Mouse (Mus musculus): Measurements from ENCODE around the gene Krtap16-1. TPM values are rescaled to one million over a fixed set of nuclear protein-coding genes. Genes with fewer than 3 reads are reported as not detected.

Gene Krtap16-1
- not detected in 2 replicates for polyA plus RNA-seq (2014; fragmentation: Nextera tagmentation; extraction: Ambion mirVana)

- Histone ChIP-seq H3K27ac (replicated peaks; ENCODE audit: low read depth, low read length) (peak within 1 kb of the TSS; percentile 52), H3K36me3 (ENCODE audit: control insufficient read depth, insufficient read depth, low read length) (no peaks in the 10 kb centered on the region), H3K4me2 (ENCODE audit: low read length) (no peak within 1 kb of the TSS), H3K4me3 (replicated peaks; ENCODE audit: low read depth, low read length) (no peak within 1 kb of the TSS), H3K27me3 (ENCODE audit: control insufficient read depth, insufficient read depth, low read length) (no peaks in the 10 kb centered on the region), H3K9ac (replicated peaks; ENCODE audit: low read length) (no peak within 1 kb of the TSS), H3K9me3 (ENCODE audit: control insufficient read depth, low read length) (no peaks in the 10 kb centered on the region), H3K4me1 (ENCODE audit: control insufficient read depth, insufficient read depth, low read length) (no peaks in the 10 kb centered on the region)
- WGBS, result 86% methylated on average over 8 of the region's 8 CpGs
- DNase-seq (no peak), ATAC-seq (ENCODE audit: low FRiP score, low TSS enrichment) (no peak)
These were observed at the start of gene Krtap16-1 for GRCm38 (mm10) chr11:99986180-99986647. Gene Krtap16-1, minus strand, starts transcription at chr11:99986597.

- DNase-seq (no peak), ATAC-seq (ENCODE audit: low FRiP score, low TSS enrichment) (no peak)
- no peaks in the 10 kb centered on the region for H3K36me3 ChIP-seq (ENCODE audit: control insufficient read depth, insufficient read depth, low read length)
- no peak within 1 kb of the TSS for H3K4me2 ChIP-seq (ENCODE audit: low read length)
- H3K4me3 ChIP-seq (replicated peaks; ENCODE audit: low read depth, low read length), result no peak within 1 kb of the TSS
- 89% methylated on average over 6 of the region's 6 CpGs for WGBS
- no peaks in the 10 kb centered on the region for H3K4me1 ChIP-seq (ENCODE audit: control insufficient read depth, insufficient read depth, low read length)
- H3K27ac ChIP-seq (replicated peaks; ENCODE audit: low read depth, low read length), result no peak within 1 kb of the TSS
- H3K9ac ChIP-seq (replicated peaks; ENCODE audit: low read length), result no peak within 1 kb of the TSS
- H3K27me3 ChIP-seq (ENCODE audit: control insufficient read depth, insufficient read depth, low read length), result no peaks in the 10 kb centered on the region
- H3K9me3 ChIP-seq (ENCODE audit: control insufficient read depth, low read length), result no peaks in the 10 kb centered on the region
These were observed 43.4 kb upstream of the Krtap16-1 start, which contains the start of gene Krt33b for GRCm38 (mm10) chr11:100029768-100030167. Gene Krt33b, minus strand, starts transcription at chr11:100029868.

- Histone ChIP-seq H3K27me3 (ENCODE audit: control insufficient read depth, insufficient read depth, low read length) (no peaks in the 10 kb centered on the region), H3K9me3 (ENCODE audit: control insufficient read depth, low read length) (no peaks in the 10 kb centered on the region), H3K4me3 (replicated peaks; ENCODE audit: low read depth, low read length) (no peak overlapping the region), H3K4me2 (ENCODE audit: low read length) (no peak overlapping the region), H3K4me1 (ENCODE audit: control insufficient read depth, insufficient read depth, low read length) (no peaks in the 10 kb centered on the region), H3K27ac (replicated peaks; ENCODE audit: low read depth, low read length) (no peak overlapping the region), H3K36me3 (ENCODE audit: control insufficient read depth, insufficient read depth, low read length) (no peaks in the 10 kb centered on the region), H3K9ac (replicated peaks; ENCODE audit: low read length) (no peak overlapping the region)
- 81% methylated on average over 5 of the region's 5 CpGs for WGBS
- no peak for DNase-seq
- ATAC-seq (ENCODE audit: low FRiP score, low TSS enrichment), result no peak
These were observed 35.0 kb upstream of the Krtap16-1 start for GRCm38 (mm10) chr11:100021438-100021837.

- H3K4me2 ChIP-seq (ENCODE audit: low read length), result no peak overlapping the region
- DNase-seq (no peak), ATAC-seq (ENCODE audit: low FRiP score, low TSS enrichment) (no peak)
- H3K4me3 ChIP-seq (replicated peaks; ENCODE audit: low read depth, low read length), result no peak overlapping the region
- H3K4me1 ChIP-seq (ENCODE audit: control insufficient read depth, insufficient read depth, low read length), result no peaks in the 10 kb centered on the region
- no peak overlapping the region for H3K27ac ChIP-seq (replicated peaks; ENCODE audit: low read depth, low read length)
- no peaks in the 10 kb centered on the region for H3K36me3 ChIP-seq (ENCODE audit: control insufficient read depth, insufficient read depth, low read length)
- 93% methylated on average over 1 of the region's 1 CpGs for WGBS
- H3K9me3 ChIP-seq (ENCODE audit: control insufficient read depth, low read length), result no peaks in the 10 kb centered on the region
- H3K27me3 ChIP-seq (ENCODE audit: control insufficient read depth, insufficient read depth, low read length), result no peaks in the 10 kb centered on the region
- no peak overlapping the region for H3K9ac ChIP-seq (replicated peaks; ENCODE audit: low read length)
These were observed 33.1 kb upstream of the Krtap16-1 start for GRCm38 (mm10) chr11:100019466-100019865.

GRCm38 (mm10) chr11:100016112-100016511 is 29.7 kb upstream of the Krtap16-1 start, which contains the start of gene Krt33a:
Gene Krt33a, minus strand, starts transcription at chr11:100016212.
- no peak within 1 kb of the TSS for H3K4me3 ChIP-seq (replicated peaks; ENCODE audit: low read depth, low read length)
- no peak within 1 kb of the TSS for H3K4me2 ChIP-seq (ENCODE audit: low read length)
- no peaks in the 10 kb centered on the region for H3K9me3 ChIP-seq (ENCODE audit: control insufficient read depth, low read length)
- H3K9ac ChIP-seq (replicated peaks; ENCODE audit: low read length), result no peak within 1 kb of the TSS
- no peaks in the 10 kb centered on the region for H3K36me3 ChIP-seq (ENCODE audit: control insufficient read depth, insufficient read depth, low read length)
- H3K27ac ChIP-seq (replicated peaks; ENCODE audit: low read depth, low read length), result no peak within 1 kb of the TSS
- no peaks in the 10 kb centered on the region for H3K4me1 ChIP-seq (ENCODE audit: control insufficient read depth, insufficient read depth, low read length)
- WGBS, result 88% methylated on average over 4 of the region's 4 CpGs
- H3K27me3 ChIP-seq (ENCODE audit: control insufficient read depth, insufficient read depth, low read length), result no peaks in the 10 kb centered on the region
- no peak for ATAC-seq (ENCODE audit: low FRiP score, low TSS enrichment)
- DNase-seq, result no peak

GRCm38 (mm10) chr11:100013691-100014171 is 27.3 kb upstream of the Krtap16-1 start:
- DNase-seq (no peak), ATAC-seq (ENCODE audit: low FRiP score, low TSS enrichment) (no peak)
- H3K9ac ChIP-seq (replicated peaks; ENCODE audit: low read length), result no peak overlapping the region
- 70% methylated on average over 4 of the region's 4 CpGs for WGBS
- H3K36me3 ChIP-seq (ENCODE audit: control insufficient read depth, insufficient read depth, low read length), result no peaks in the 10 kb centered on the region
- no peaks in the 10 kb centered on the region for H3K9me3 ChIP-seq (ENCODE audit: control insufficient read depth, low read length)
- no peak overlapping the region for H3K4me3 ChIP-seq (replicated peaks; ENCODE audit: low read depth, low read length)
- no peaks in the 10 kb centered on the region for H3K4me1 ChIP-seq (ENCODE audit: control insufficient read depth, insufficient read depth, low read length)
- no peak overlapping the region for H3K27ac ChIP-seq (replicated peaks; ENCODE audit: low read depth, low read length)
- no peaks in the 10 kb centered on the region for H3K27me3 ChIP-seq (ENCODE audit: control insufficient read depth, insufficient read depth, low read length)
- no peak overlapping the region for H3K4me2 ChIP-seq (ENCODE audit: low read length)

- ATAC-seq (ENCODE audit: low FRiP score, low TSS enrichment) (no peak), DNase-seq (no peak)
- H3K9me3 ChIP-seq (ENCODE audit: control insufficient read depth, low read length), result no peaks in the 10 kb centered on the region
- 85% methylated on average over 5 of the region's 5 CpGs for WGBS
- no peak overlapping the region for H3K4me3 ChIP-seq (replicated peaks; ENCODE audit: low read depth, low read length)
- no peak overlapping the region for H3K4me2 ChIP-seq (ENCODE audit: low read length)
- no peaks in the 10 kb centered on the region for H3K36me3 ChIP-seq (ENCODE audit: control insufficient read depth, insufficient read depth, low read length)
- H3K27ac ChIP-seq (replicated peaks; ENCODE audit: low read depth, low read length), result no peak overlapping the region
- H3K27me3 ChIP-seq (ENCODE audit: control insufficient read depth, insufficient read depth, low read length), result no peaks in the 10 kb centered on the region
- H3K9ac ChIP-seq (replicated peaks; ENCODE audit: low read length), result no peak overlapping the region
- no peaks in the 10 kb centered on the region for H3K4me1 ChIP-seq (ENCODE audit: control insufficient read depth, insufficient read depth, low read length)
These were observed 24.3 kb upstream of the Krtap16-1 start for GRCm38 (mm10) chr11:100010682-100011081.

GRCm38 (mm10) chr11:100008336-100008735 is 21.9 kb upstream of the Krtap16-1 start:
- no peak overlapping the region for H3K4me2 ChIP-seq (ENCODE audit: low read length)
- H3K9me3 ChIP-seq (ENCODE audit: control insufficient read depth, low read length), result no peaks in the 10 kb centered on the region
- H3K9ac ChIP-seq (replicated peaks; ENCODE audit: low read length), result no peak overlapping the region
- ATAC-seq (ENCODE audit: low FRiP score, low TSS enrichment) (no peak), DNase-seq (no peak)
- 89% methylated on average over 5 of the region's 5 CpGs for WGBS
- H3K27me3 ChIP-seq (ENCODE audit: control insufficient read depth, insufficient read depth, low read length), result no peaks in the 10 kb centered on the region
- H3K27ac ChIP-seq (replicated peaks; ENCODE audit: low read depth, low read length), result no peak overlapping the region
- H3K4me3 ChIP-seq (replicated peaks; ENCODE audit: low read depth, low read length), result no peak overlapping the region
- H3K4me1 ChIP-seq (ENCODE audit: control insufficient read depth, insufficient read depth, low read length), result no peaks in the 10 kb centered on the region
- H3K36me3 ChIP-seq (ENCODE audit: control insufficient read depth, insufficient read depth, low read length), result no peaks in the 10 kb centered on the region

- Histone ChIP-seq H3K9me3 (ENCODE audit: control insufficient read depth, low read length) (no peaks in the 10 kb centered on the region), H3K36me3 (ENCODE audit: control insufficient read depth, insufficient read depth, low read length) (no peaks in the 10 kb centered on the region), H3K9ac (replicated peaks; ENCODE audit: low read length) (no peak overlapping the region), H3K4me1 (ENCODE audit: control insufficient read depth, insufficient read depth, low read length) (no peaks in the 10 kb centered on the region), H3K4me2 (ENCODE audit: low read length) (no peak overlapping the region), H3K27ac (replicated peaks; ENCODE audit: low read depth, low read length) (no peak overlapping the region), H3K4me3 (replicated peaks; ENCODE audit: low read depth, low read length) (no peak overlapping the region), H3K27me3 (ENCODE audit: control insufficient read depth, insufficient read depth, low read length) (no peaks in the 10 kb centered on the region)
- ATAC-seq (ENCODE audit: low FRiP score, low TSS enrichment) (no peak), DNase-seq (no peak)
- 56% methylated on average over 3 of the region's 3 CpGs for WGBS
These were observed 20.2 kb upstream of the Krtap16-1 start for GRCm38 (mm10) chr11:100006624-100007023.
